Mouse (Mus musculus) heart, adult 2 months (tissue): Measurements from ENCODE around the gene Zc4h2.

Source experiments
- CTCF ChIP-seq: fragments of 200-600 bp; IDR thresholded peaks from 2 replicates; pipeline ENCODE4 v1.8.1; 2022; ENCODE audit warnings: antibody characterized with exemption, mild to moderate bottlenecking, moderate library complexity
- EP300 ChIP-seq: fragments of 200-500 bp; IDR thresholded peaks from 2 replicates; pipeline ENCODE4 v1.6.1; 2011; ENCODE audit warnings: low read depth, low read length, control low read depth; ENCODE audit not compliant: insufficient read depth
- POLR2A ChIP-seq: fragments of 200-500 bp; IDR thresholded peaks from 2 replicates; pipeline ENCODE4 v1.6.1; 2011; ENCODE audit warnings: mild to moderate bottlenecking, low read depth, low read length, control low read depth; ENCODE audit not compliant: insufficient read depth

DNA sequence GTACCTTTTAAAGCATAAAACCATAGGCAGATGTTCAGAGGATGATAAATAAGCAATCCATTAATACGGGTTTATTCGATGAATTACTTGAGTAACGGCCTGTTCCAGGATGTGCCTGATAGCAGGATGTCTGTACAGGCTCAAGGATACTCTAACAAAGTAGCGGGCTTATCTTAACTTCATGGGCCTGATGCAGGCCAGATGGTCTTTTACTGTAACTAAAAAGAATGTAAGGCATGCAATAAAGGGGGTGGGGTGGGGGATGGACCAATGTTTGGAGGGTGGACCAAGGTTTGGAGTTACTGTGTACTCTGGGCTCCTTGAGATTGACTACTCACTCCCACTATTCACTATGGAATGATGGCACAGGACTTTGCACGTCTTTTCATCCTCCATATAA lies 57.7 kb downstream of the Zc4h2 start:
- TF ChIP-seq CTCF (no peak), POLR2A (no peak), EP300 (no peak)
